Mouse (Mus musculus): ENCODE data around the gene Capn11.
A peak's percentile ranks its signal among the peaks of the same experiment; 100 is the strongest.

The Capn11 gene

DNA sequence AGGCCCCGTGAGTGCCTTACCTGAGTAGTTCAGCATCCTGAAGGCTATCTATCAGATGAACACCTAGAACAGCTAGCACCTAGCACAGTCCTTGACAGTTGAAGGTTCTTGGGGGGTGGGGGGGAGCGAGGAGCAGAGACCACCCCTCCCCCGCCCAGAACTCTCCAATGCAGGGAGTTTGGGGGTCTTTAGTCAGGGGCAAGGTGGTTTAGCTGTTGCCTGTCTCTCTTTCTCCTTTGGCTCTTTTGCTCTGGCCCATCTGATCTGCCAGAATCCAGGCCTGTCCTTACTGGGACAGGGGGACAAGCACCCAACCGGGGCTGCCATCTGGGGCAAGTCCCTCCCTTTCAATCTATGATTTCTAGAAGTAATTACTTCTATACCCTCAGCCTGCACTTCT is at the start of gene Capn11:
Gene Capn11 (minus strand): TSS at position 101 of the 400 bp plus-strand sequence.
- no peak for DNase-seq (ENCODE audit: low read depth, low spot score)

DNA sequence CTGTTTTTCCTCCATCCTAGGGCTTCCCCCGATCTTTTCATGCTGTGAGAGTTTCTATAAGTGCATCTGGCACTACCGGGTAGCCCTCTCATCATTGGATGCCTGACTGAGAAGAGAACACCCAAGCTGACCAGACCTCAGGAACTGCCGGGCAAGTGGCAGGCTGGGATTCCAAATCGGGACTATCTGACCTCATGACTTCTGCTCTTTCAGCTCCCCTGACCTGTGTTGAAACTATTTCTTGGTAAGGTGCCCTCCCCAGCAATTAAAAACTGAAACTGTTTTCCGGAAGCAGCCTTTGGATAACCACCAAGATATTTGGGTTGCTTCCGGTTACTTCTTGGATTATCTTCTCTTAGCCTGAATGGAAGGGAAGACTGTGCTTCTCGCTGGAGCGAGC is 49.1 kb upstream of the Capn11 start:
- no peak for DNase-seq (ENCODE audit: low read depth, low spot score)

DNA sequence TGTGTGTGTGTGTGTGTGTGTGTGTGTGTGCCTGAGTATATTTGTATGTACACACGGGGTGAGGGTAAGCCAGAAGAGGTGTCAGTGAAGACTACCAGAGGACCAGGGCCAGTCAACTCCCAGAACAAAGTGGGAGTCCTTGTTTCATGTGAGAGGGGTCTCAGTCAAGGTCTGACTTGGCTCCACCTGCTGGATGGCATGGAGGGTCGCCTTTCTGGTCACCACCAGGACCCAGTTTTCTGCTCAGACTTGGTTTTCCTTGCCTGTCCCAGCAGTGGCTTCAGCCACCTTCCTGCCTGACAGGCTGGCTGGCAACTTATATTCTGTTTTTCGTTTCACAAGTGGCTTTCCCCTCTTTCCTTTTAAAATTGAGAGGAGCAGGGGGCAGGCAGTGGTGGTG is 48.3 kb upstream of the Capn11 start:
- DNase-seq (ENCODE audit: low read depth, low spot score): no peak

DNA sequence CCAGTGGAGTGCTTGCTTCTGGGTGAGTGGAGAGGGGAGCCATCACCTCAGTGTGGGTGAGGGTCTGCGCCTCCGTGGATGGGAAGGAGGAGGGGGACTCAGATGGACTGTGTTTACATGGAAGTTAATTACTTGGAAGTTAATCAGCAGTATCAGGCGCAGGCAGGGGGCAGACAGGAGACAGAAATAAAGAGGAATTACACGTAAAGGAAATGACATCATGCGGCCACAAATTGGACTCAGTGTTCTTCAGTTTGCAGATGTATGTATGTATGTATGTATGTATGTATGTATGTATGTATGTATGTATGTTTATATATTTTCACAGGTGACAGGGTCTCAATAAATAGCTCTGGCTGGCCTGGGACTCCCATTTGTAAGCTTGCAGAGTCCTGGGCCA is 47.7 kb upstream of the Capn11 start:
- no peak for DNase-seq (ENCODE audit: low read depth, low spot score)

DNA sequence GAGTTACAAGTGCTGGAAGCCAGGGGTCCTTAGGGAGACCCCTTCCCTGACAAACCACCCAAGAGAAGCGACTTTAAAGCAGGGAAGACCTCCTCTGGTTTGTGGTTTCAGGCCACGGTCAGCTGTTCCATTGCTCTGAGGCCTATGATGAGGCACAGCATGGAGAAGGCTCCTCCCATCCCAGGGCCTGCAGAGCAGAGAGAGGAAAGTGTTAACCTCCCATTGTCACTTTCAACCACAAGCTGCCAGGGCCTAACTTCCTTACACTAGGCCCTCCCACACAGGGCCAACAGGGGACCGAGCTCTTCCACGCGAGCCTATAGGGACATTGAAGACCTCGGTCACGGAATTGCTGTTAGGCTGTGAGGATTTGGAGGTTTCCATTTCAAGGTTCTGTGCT is 44.1 kb upstream of the Capn11 start:
- DNase-seq (ENCODE audit: low read depth, low spot score): peak; percentile 40

DNA sequence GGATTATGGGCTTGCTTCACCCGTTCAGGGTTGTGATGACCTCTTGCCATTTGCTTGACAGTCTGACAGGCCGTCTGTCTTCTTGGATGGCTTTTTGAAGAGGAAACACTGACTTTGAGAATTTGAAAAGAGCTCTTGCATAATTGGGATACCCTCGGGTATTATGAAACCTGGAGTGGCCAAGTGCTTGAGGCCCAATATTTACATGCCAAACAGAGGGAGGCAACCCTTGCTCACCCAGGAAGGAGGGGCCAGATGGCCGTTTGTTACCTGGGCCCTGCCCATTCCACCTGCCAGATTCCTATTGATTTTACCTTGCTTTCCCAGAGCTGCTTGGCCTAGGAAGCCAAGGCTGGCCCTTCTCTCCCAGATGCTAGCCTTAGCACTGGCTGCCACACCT is 43.1 kb upstream of the Capn11 start:
- DNase-seq (ENCODE audit: low read depth, low spot score): no peak

DNA sequence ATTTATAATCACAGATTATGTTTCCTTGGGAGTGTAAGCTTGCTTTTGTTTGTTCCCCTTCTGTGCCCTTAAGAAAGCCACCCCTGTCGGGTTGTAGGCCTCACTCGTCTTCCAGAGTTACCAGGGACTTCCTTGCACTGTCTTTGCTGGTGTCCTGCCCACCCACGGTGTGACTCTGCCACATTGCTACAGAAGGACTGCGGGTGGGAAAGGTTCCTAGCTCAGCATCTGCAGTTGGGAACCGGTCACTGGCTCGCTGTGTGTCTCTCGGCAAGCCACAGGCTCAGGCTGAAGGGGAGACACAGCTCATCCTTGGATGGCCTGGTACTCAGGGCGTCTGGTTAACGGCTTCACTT is 42.1 kb upstream of the Capn11 start:
- no peak for DNase-seq (ENCODE audit: low read depth, low spot score)

DNA sequence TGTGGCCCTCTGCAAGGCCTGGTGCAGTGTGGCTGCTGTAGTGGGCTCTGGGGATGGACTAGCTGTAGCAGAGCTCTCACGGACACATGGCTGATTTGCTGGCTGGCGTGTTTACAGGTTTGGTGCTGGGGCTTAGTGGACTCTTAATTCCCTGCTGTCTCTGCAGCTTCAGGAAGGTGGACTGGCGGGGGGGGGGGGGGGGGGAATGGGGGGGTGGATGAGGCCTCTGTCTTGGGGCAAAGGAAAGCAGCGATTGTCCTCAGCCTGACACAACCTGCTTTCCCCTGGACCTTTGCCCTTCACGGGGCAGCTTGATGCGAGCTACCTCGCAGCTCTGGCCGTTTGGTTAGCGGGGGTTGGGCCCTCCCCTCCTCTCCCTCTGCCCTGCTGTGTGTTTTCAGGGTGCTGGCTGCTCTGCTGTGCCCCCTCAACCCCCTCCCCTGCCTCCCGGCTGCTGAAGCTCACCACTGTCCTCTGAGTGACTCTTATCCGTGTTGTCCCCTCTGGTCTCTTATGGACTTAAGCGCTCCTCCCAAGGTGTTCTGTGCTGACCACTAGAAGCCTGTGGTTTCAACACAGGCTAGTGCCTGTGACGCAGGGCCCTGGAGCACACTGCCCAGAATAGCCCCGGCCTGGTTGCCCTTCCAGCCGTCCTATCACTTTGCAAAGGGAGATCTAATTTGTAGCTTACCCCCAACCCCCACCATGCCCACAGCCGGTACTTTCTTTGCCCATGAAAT is 41.5 kb upstream of the Capn11 start:
- DNase-seq (ENCODE audit: low read depth, low spot score): no peak

DNA sequence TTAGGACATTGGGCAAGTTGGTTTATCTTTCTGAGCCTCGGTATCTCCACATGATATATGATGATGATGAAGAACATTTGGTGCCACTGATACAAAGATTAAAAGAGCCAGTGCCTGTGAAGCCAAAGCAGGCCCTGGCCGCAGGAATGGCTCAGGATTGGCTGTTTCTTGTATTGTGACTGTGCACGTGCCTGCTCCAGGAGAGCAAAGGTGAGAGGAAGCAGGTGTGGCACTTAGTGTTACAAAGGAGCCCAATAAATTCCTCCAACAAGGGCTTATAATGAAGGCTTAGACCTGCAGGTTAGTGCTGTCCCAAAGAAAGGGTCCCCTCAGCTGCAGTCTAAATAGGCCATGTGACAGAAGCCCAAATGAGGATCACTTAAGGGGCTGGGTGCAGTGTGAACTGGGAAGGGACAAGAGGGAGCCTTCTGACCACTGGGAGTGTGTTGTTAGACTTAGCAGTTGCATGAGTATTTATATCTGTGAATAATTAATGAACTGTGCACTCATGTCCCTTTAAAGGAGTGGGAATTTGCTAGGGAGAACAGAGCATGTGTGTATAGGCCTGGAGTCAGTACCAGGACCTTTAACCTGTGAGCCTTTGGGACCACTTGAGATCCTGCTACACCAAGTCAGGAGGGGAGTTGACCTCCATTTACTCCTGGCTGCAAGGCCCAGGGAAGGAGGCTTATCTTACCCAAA is 40.1 kb upstream of the Capn11 start:
- no peak for DNase-seq (ENCODE audit: low read depth, low spot score)

DNA sequence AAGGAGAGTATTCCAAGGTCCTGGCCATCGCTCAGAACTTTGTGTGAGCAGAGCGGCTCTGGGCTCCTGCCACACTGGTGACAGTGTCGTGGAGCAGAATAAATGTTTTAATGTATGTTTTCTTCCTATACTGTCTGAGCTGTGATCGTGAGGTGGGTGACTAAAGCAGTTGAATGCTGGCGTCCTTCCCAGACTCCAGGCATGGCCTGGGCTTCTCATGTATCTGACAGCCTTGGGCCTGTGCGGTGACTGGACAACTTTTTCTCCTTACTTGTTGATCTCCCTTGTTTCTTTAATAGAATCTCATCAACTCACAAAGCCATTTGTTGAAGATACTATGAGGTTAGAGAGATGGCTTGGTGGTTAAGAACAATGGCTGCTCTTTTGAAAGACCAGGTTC is 39.2 kb upstream of the Capn11 start:
- no peak for DNase-seq (ENCODE audit: low read depth, low spot score)

DNA sequence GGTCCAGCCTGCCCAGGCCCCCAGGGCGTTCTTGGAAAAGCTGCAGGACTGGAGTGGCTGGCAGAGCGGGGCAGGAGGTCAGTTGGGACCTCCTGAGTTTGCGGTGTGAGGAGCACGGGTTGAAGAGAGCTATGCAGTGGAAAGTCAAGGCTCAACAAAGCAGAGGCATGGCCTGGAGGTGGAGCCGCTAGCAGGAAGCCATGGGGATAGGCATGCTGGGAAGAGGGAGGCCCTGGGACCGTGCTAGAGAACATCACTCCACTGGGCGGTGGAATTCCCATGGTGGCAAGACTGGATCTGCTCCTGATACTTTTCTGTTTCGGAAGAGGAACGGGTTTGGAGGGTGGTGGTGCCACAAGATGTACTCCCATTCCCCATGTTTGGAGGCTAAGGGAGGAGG is 37.9 kb upstream of the Capn11 start:
- DNase-seq (ENCODE audit: low read depth, low spot score): peak; percentile 60

DNA sequence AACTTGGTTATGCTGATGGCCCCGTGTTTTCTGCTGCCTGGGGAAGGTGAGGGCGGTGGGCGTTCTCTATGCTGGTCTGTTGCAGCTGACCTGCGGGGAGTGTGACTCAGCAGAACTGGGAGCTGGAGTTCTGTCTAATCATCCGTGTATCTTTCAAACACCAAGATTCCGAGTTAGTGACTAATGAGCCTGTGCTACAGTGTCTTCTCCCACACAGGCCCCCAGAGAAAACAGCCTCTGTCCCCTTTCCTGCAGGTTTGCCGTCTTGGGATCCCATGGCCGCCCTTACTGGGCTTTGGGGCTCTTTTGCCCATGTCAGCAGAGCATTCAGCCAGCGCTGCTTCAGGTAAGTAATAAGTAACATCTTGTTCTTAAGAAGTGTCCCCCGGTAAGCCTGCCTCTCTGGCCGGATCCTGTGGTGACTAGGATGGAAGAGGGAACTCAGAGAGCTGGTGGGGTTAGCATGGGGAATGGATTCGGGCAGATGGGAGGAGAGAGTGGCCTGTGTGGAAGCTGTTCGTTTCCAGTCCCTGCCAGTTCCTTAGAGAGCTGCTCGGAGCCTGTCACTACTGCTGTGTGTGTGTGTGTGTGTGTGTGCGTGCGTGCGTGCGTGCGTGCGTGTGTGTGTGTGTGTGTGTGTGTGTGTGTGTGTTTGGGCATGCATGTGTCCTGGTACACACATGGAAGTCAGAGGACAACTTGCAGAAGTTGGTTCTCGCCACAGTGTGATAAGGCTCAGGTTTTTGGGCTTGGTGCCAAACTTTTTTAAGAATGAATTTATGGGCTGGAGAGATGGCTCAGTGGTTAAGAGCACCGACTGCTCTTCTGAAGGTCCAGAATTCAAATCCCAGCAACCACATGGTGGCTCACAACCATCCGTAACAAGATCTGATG is 36.3 kb upstream of the Capn11 start:
- peak; percentile 49 for DNase-seq (ENCODE audit: low read depth, low spot score)

DNA sequence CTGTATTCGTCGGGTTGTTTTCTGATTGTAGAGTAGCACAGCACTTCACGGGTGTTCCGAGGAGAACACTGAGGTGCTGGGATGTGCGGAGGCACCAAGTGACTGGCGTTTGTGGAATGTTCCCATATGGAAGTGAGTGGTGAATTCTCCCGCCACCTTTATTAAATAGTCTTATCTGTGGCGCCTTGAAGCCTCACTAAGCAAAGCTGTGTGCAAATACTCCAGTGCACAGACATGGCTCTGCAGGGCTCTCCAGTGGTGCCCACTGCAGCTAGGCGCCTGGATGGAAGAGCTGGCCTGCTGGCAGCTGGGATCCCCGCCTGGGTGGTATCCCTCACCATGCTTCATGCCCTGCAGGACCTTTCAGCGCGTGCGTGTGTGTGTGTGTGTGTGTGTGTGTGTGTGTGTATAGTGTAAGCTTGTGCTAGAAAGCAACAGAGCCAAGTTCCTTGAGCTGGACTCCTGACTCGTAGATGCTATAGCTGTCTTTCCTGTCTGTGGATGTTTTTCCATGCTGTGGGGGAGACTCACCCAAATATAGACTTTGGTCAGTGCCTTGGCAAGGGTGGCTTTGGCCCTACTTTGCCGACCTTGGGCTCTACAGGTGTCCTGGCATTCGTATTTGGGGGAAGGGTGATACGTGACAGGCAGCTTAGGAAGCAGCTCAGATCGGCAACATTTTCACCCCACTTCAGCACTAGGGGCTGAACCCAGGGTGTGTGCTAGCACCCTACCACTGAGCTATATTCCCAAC is 34.9 kb upstream of the Capn11 start:
- no peak for DNase-seq (ENCODE audit: low read depth, low spot score)

DNA sequence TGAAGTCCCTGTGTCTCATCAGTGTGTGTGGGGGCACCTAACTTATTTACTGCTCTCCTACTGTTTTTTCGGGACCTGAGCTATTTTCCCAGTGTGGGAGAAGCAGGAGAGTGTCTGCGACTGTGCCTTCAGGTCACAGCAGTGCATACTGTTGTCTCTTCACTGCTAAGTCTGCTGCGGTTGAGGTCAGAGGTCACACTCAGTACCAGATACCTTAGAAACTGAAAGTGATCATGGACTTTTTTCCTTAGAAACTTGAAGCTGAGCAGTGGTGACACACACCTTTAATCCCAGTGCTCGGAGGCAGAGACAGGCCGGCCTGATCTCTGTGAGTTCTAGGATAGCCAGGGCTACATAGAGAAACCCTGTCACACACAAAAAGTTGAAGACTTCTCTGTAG is 33.0 kb upstream of the Capn11 start:
- DNase-seq (ENCODE audit: low read depth, low spot score): no peak

DNA sequence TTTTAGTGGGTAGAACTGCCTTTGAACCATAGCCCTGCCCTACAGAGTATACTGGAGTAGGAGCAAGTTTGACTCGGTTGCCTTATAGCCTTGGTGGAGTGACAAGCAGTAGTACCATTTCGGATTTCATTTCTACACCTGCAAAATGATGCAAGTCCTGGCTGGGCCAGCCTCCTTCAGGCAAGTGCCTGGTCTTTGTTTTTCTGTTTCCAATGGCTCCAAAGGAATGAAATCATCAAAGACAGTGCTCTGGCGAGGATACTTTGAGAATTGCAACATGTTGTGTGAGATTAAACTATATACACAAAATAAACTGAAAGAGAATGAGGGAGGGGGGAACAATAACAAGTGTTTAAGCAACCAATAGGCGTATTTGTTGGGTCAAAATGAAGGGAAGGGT is 30.9 kb upstream of the Capn11 start:
- no peak for DNase-seq (ENCODE audit: low read depth, low spot score)

DNA sequence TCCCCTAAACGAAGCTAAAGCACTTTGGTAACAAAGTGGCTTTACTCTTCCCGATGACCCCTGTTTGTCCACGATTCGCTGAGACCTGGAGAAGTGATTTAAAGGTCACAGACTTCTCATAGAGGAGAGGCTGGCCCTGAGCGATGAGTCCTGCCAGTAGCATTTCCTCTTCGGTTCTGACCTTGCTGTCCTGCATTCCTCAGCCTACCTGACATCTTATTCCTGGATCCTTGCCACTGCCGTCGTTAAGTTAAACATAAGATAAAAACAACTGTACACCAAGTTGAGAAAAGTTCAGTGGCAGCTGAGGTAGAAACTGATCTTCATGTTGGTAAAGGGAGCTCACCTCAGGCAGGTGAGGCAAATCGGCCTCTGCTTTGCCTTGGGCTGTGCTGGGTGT is 30.0 kb upstream of the Capn11 start:
- DNase-seq (ENCODE audit: low read depth, low spot score): no peak

DNA sequence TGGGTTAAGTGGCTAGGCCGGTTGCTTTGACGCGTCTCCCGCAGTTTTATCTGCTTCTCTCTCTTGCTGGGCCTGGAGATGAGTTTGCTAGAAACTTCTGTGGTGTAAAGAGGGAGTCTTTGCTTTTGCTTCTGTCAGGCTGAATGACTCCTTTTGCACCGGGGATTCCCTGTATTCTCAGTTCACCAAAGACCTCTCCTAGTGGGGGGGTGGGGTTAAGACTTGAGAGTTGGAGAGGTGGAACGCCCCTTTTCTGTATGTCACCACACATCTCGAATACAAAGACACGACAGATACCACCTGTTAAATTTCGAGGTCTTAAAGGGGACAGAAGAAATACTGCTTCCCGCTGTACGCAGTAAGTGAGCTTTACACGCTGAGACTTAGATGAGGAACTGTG is 27.6 kb upstream of the Capn11 start, which contains the start of gene Tmem63b:
Gene Tmem63b (minus strand): TSS at position 190 of the 400 bp plus-strand sequence.
- DNase-seq (ENCODE audit: low read depth, low spot score): peak; percentile 53

DNA sequence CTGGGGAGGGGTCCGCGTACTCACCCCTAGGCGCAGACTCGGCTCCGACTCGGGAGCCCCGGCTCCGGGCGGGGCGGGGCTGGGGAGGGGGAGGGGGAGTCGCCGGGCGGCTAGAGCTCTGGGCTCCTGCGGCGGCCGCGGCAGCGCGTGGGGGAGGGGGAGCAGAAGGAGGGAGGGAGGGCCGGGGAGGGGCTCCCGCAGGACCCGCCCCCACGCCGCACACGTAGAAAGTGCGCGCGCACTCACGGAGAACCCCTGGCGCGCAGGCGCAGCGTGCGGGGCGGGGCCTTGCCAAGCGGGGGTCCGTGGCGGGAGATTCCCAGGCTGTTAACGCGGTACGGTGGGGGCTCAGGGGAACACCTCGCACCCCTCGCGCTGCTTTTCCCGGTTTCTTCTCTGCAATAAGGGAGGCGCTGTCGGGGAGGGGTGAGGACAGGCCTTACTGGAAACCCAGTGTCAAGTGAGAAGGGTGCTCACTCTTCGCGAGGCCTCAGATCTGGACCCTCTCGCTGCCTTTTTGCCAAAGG is 27.0 kb upstream of the Capn11 start, which contains the start of gene Mrpl14:
Gene Mrpl14 (plus strand): TSS at position 230 of the 527 bp plus-strand sequence.
- DNase-seq (ENCODE audit: low read depth, low spot score): peak; percentile 96

DNA sequence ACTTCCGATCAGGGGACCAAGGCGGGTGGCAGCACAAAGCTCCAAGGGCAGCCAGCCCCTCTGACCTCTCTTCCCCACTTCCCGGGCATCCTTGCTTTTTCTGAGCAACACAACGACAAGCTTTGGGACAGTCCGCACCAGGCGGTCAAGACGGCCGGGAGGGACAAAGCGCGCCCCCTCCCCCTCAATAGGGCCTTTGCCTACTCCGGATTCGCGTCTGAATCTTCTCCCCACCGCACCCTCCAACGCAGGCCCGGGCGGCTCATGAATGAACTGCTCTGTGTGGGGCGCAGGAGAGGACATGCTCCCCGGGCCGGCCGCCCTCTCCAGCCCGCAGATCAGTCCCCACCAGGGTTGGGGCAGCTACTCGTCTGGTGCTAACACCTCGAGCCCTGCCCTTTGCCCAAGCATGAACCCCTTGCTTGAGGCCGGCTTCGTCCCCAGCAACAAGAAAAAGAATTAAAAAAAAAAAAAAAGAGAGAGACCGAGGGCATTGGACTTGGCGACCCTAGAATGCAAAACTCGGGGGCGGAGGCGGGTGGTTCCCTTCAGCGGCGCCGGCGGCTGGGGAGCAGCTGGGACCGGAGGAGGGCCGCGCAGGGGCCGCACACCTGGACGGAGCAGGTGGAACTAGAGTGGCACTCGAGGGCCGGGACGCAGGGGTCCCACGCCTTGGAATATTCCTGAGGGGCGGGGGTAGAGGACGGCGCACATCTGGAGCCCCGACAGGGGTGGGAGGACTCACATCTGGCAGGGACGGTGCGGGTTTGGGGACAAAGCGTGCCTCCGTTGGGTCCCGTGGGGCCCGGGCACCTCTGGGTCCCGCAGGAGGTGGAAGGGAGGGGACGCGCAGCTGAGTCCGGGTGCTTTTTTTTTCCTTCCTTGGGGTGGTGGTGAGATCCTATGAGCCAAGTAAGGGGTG is 26.3 kb upstream of the Capn11 start:
- peak; percentile 49 for DNase-seq (ENCODE audit: low read depth, low spot score)

DNA sequence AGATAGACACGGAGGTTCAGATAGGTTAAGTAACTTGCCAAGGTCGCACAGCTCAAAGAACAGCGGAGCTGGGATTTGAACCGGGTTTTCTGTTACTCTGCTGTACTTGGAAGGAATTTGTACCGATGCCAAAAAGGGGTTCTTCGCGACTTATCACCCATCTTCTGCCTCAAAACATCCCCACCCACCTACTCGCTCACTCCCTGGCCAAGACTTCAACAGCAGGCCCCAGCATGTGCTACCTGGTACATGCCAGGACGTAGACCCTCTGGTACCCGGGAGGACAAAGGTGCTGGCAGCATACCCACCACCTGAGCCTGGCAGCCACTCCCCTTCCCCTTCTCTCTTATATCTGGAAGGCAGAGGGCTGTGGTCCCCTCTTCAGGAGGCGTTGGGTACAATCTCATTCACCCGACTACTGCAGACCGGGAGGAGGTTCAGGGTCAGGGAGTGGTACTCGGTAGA is 25.6 kb upstream of the Capn11 start:
- no peak for DNase-seq (ENCODE audit: low read depth, low spot score)

Data from ZHBTc4 (cell line).